Mouse (Mus musculus): ENCODE results near the gene Tmem115.

GRCm38 (mm10) chr9:107543299-107543698, 9.6 kb downstream of the Tmem115 start:
- no peak for TF ChIP-seq POLR2A (IDR thresholded peaks at IDR 0.05; ENCODE audit: insufficient read length, low read depth)
- TF ChIP-seq MYOG (IDR thresholded peaks at IDR 0.05; ENCODE audit: control insufficient read depth in 1 of 3, insufficient read depth in 1 of 3, insufficient read length in 2 of 3, low read depth in 2 of 3), result no peak
- no peak for TF ChIP-seq E2F4 (IDR thresholded peaks at IDR 0.05; ENCODE audit: insufficient read depth)
- TF ChIP-seq USF1 (IDR thresholded peaks at IDR 0.05; ENCODE audit: low read depth), result no peak
- no peak for TF ChIP-seq MYOD1 (IDR thresholded peaks at IDR 0.05; ENCODE audit: control insufficient read depth in 1 of 3, insufficient read length in 2 of 3, low read depth in 2 of 3)
- TF ChIP-seq REST (IDR thresholded peaks at IDR 0.05; ENCODE audit: insufficient read depth, insufficient read length), result no peak
- no peak for TF ChIP-seq MAX (IDR thresholded peaks at IDR 0.05; ENCODE audit: low read depth)
- TF ChIP-seq CEBPB (IDR thresholded peaks at IDR 0.05; ENCODE audit: insufficient read depth, poor library complexity, severe bottlenecking), result no peak
- TF ChIP-seq POLR2AphosphoS2 (IDR thresholded peaks at IDR 0.05; ENCODE audit: insufficient read length, low read depth), result no peak
- no peak for TF ChIP-seq SRF (IDR thresholded peaks at IDR 0.05; ENCODE audit: control insufficient read depth, insufficient read length, low read depth)
- no peak for TF ChIP-seq TCF12 (IDR thresholded peaks at IDR 0.05; ENCODE audit: insufficient read depth, poor library complexity, severe bottlenecking)
- no peak for TF ChIP-seq TCF3 (IDR thresholded peaks at IDR 0.05; ENCODE audit: insufficient read length, low read depth)
